Mouse (Mus musculus) spleen, adult 2 months (tissue): ENCODE results near the gene Prom1. TPM values are rescaled to one million over a fixed set of nuclear protein-coding genes. Genes with fewer than 3 reads are reported as not detected.

Experiments used
- DNase-seq, 2 experiments: peaks; one replicate each; pipeline versions ENCODE4 v3.0.0 to v3.0.0-alpha.2; 2012 to 2021; ENCODE audit warnings: low spot score in 2 of 2, low read depth in 1 of 2
- H3K27ac ChIP-seq: fragments of 200-500 bp; 2 replicates; pipeline ENCODE4 v1.5.1; 2012; ENCODE audit warnings: low read length, inconsistent platforms; ENCODE audit not compliant: insufficient read depth
- H3K27me3 ChIP-seq: fragments of 200-500 bp; 2 replicates; pipeline ENCODE4 v1.6.1; 2012; ENCODE audit warnings: mild to moderate bottlenecking, moderate library complexity, low read length, inconsistent platforms; ENCODE audit not compliant: control insufficient read depth, insufficient read depth
- H3K36me3 ChIP-seq: fragments of 200-500 bp; 2 replicates; pipeline ENCODE4 v1.6.1; 2012; ENCODE audit warnings: mild to moderate bottlenecking, low read length, inconsistent platforms; ENCODE audit not compliant: control insufficient read depth, insufficient read depth
- H3K4me1 ChIP-seq: fragments of 200-500 bp; 2 replicates; pipeline ENCODE4 v1.6.1; 2011; ENCODE audit warnings: inconsistent platforms; ENCODE audit not compliant: control insufficient read depth, insufficient read depth, insufficient read length
- H3K4me3 ChIP-seq: fragments of 200-500 bp; 2 replicates; pipeline ENCODE4 v1.5.1; 2011; ENCODE audit warnings: mild to moderate bottlenecking, inconsistent platforms; ENCODE audit not compliant: insufficient read depth, insufficient read length; ENCODE audit errors: extremely low read depth
- CTCF ChIP-seq: fragments of 200-500 bp; IDR thresholded peaks from 2 replicates; pipeline ENCODE4 v1.5.1; 2011; ENCODE audit warnings: mild to moderate bottlenecking, inconsistent platforms; ENCODE audit not compliant: insufficient read depth, insufficient read length, insufficient replicate concordance; ENCODE audit errors: extremely low read depth
- POLR2A ChIP-seq: fragments of 200-500 bp; IDR thresholded peaks from 2 replicates; pipeline ENCODE4 v1.6.1; 2011; ENCODE audit warnings: low read depth, low read length, inconsistent platforms
- WGBS: fragments of 180-500 bp; shearing (Covaris S2); methylation state at CpG from one replicate; pipeline ENCODE4 v1.1.7; 2018; 5-methylcytosine and 5-hydroxymethylcytosine counted together
- polyA plus RNA-seq: library from polyadenylated mRNA; depleted of rRNA; stranded (reverse); fragments of >200 nt; gene quantifications from 2 replicates; pipeline ENCODE4 v1.2.3, GENCODE M21; 2012

The Prom1 gene
- polyA plus RNA-seq, 1 experiment, result 0.79 TPM

DNA sequence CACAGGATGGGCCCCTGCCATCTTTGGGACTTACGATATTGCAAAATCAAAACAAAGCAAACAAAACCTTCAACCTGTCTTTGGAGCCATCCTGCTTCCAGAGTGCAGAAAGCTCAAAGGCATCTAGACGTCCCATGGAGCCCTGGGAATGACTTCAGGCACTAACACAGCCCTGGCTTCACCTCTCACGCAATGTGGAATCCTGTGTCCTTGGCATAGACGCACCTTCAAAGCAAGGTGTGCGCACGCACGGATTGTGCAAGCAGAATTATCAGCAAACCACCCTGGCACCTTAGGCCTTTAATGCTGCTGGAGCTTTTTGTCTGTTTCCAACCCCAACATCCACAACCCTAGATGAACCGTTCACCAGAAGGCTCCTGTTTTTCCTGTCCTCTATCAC is 104.2 kb downstream of the Prom1 start:
- Histone ChIP-seq H3K27ac (no peak overlapping the region), H3K36me3 (no peaks in the 10 kb centered on the region), H3K27me3 (no peaks in the 10 kb centered on the region), H3K4me1 (peaks cover 3% of the 10 kb centered on the region; the same call in 1 of the 2 replicates), H3K4me3 (no peak overlapping the region)
- 89% methylated on average over 8 of the region's 8 CpGs for WGBS
- no peak for DNase-seq
- TF ChIP-seq CTCF, result no peak
- no peak for TF ChIP-seq POLR2A

- no peak for DNase-seq
- Histone ChIP-seq H3K36me3 (no peaks in the 10 kb centered on the region), H3K27me3 (no peaks in the 10 kb centered on the region), H3K4me3 (no peak overlapping the region), H3K4me1 (peaks cover 3% of the 10 kb centered on the region; the same call in 1 of the 2 replicates), H3K27ac (no peak overlapping the region)
- WGBS, result 17% methylated on average over 4 of the region's 4 CpGs
- TF ChIP-seq CTCF (no peak), POLR2A (no peak)
These were observed 105.7 kb downstream of the Prom1 start for GRCm38 (mm10) chr5:43996162-43996561.

DNA sequence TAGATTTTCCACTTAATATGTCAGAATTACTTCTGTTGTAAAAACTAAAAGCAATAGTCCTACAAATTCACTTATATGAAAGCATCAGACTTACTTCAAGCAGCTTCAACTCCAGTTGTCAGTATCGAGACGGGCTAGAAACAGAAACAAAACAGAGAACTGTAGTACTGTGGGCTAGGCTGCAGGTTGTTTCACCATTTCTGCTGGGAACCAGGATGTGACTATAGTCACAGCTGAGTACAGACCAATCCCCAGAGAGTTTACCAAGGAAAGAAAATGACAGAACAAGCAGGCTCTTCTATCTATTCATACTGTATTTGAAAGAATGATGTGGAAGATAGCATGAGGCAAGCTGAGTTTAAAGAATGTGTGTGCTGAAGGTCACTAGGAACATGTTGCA is 106.9 kb downstream of the Prom1 start:
- peak; percentile 11 to 18 for DNase-seq
- peaks cover 3% of the 10 kb centered on the region; the same call in 1 of the 2 replicates for H3K4me1 ChIP-seq
- TF ChIP-seq CTCF (no peak), POLR2A (no peak)
- no peak overlapping the region for H3K27ac ChIP-seq
- no peak overlapping the region for H3K4me3 ChIP-seq
- no peaks in the 10 kb centered on the region for H3K27me3 ChIP-seq
- no peaks in the 10 kb centered on the region for H3K36me3 ChIP-seq
- WGBS, result 33% methylated on average over 2 of the region's 2 CpGs

DNA sequence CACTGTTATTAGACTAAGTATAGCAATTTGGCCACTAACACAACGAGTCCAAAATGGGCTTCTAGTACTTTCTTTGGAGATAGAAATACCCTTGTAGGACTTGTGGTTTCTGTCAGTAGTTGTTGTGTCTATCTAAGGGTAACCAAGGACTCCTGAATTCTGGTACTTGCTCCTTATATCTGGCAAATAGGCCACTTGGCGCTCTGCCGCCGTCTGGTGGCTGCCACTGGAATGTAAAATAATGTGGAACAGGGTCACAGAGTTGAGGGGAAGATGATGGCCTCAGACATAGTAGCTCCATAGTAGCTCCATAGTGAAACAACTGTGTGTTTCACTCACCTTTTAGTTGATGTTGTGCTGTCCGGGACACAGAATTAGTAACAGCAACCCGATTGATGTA is 111.5 kb downstream of the Prom1 start:
- Histone ChIP-seq H3K36me3 (no peaks in the 10 kb centered on the region), H3K4me3 (no peak overlapping the region), H3K4me1 (0 out of 2 replicates have a peak, but pooled peaks cover 2% of the 10 kb centered on the region), H3K27me3 (no peaks in the 10 kb centered on the region), H3K27ac (no peak overlapping the region)
- DNase-seq, result peak; percentile 18 to 77
- WGBS, result 48% methylated on average over 6 of the region's 6 CpGs
- peak; percentile 88; the same call in 1 of the 2 replicates for TF ChIP-seq CTCF
- TF ChIP-seq POLR2A, result no peak

DNA sequence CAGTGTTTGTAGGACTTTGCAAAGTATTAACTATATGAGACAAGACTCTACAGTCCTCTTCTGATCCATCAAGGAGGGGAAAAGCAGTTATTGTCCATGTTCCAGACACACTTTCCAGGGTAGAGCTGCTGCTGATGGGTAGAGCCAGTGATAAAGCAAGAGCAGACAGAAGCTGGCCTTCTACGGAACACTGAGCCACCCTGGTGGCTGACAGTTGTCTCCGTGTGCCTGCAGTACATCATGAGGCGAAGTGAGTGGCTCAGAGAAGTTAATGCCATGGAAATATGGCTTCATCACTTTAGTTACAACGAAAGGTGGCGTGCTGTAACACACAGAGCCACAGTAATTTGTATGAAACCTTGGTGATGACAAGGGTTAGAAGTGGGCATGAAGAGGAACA is 112.8 kb downstream of the Prom1 start:
- no peak overlapping the region for H3K27ac ChIP-seq
- TF ChIP-seq POLR2A (no peak), CTCF (peak; percentile 27; the same call in 1 of the 2 replicates)
- H3K4me1 ChIP-seq, result no peaks in the 10 kb centered on the region
- DNase-seq, result peak in 1 of 2 experiments; percentile 18
- no peaks in the 10 kb centered on the region for H3K36me3 ChIP-seq
- no peak overlapping the region for H3K4me3 ChIP-seq
- 77% methylated on average over 5 of the region's 5 CpGs for WGBS
- no peaks in the 10 kb centered on the region for H3K27me3 ChIP-seq

- no peak for DNase-seq
- no peak for TF ChIP-seq CTCF
- TF ChIP-seq POLR2A, result no peak
- Histone ChIP-seq H3K36me3 (no peaks in the 10 kb centered on the region), H3K4me3 (no peak overlapping the region), H3K27me3 (no peaks in the 10 kb centered on the region), H3K27ac (no peak overlapping the region), H3K4me1 (no peaks in the 10 kb centered on the region)
These were observed 115.6 kb downstream of the Prom1 start for GRCm38 (mm10) chr5:43986212-43986611.

- Histone ChIP-seq H3K27ac (no peak overlapping the region), H3K27me3 (no peaks in the 10 kb centered on the region), H3K36me3 (no peaks in the 10 kb centered on the region), H3K4me3 (no peak overlapping the region), H3K4me1 (no peaks in the 10 kb centered on the region)
- no peak for TF ChIP-seq POLR2A
- no peak for TF ChIP-seq CTCF
- DNase-seq, result no peak
- WGBS, result 69% methylated on average over 1 of the region's 1 CpGs
These were observed 118.9 kb downstream of the Prom1 start for GRCm38 (mm10) chr5:43982896-43983295.

DNA sequence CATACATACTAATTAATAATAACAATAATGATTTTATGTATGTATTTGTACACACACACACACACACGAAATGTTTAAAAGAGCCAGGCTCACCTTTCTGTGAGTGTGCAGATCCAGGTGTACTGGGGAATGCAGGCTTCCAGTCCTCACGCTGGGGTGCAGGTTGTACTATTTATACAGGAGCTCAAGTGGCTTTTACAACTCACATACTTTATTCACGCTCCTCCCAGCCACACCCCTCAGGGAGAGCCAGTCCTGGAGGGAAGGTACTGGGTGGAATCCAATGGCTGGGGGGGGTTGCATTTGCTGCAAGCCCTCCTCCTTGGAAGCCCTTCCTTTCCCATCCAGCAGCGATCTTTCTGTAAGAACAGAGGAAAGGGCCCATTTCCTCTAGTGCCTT is 120.2 kb downstream of the Prom1 start, which contains the start of gene Fgfbp1:
Gene Fgfbp1 (minus strand): TSS at position 160 of the 400 bp plus-strand sequence.
- H3K36me3 ChIP-seq, result no peaks in the 10 kb centered on the region
- no peaks in the 10 kb centered on the region for H3K4me1 ChIP-seq
- DNase-seq, result no peak
- H3K27me3 ChIP-seq, result no peaks in the 10 kb centered on the region
- H3K4me3 ChIP-seq, result no peak within 1 kb of the TSS
- WGBS, result 75% methylated on average over 4 of the region's 4 CpGs
- no peak within 1 kb of the TSS for H3K27ac ChIP-seq
- TF ChIP-seq POLR2A, result no peak
- no peak for TF ChIP-seq CTCF
